Mouse (Mus musculus): Measurements from ENCODE around the gene Stag2. TPM values are rescaled to one million over a fixed set of nuclear protein-coding genes. Genes with fewer than 3 reads are reported as not detected.

Gene Stag2
- 56.9 and 65.9 TPM in 2 replicates for polyA plus RNA-seq (2014; fragmentation: Nextera tagmentation; extraction: Ambion mirVana)

- H3K27ac ChIP-seq (ENCODE audit: low read depth, low read length) = peak within 1 kb of the TSS; percentile 97
- H3K4me2 ChIP-seq = peak within 1 kb of the TSS; percentile 62
- H3K36me3 ChIP-seq (ENCODE audit: control insufficient read depth, insufficient read depth, low read length) = no peaks in the 10 kb centered on the region
- H3K9ac ChIP-seq (ENCODE audit: low read depth, low read length) = peak within 1 kb of the TSS; percentile 95
- no peaks in the 10 kb centered on the region for H3K9me3 ChIP-seq (ENCODE audit: control insufficient read depth, low read length)
- DNase-seq (ENCODE audit: low spot score) (peak; percentile 84), ATAC-seq (replicated peaks; ENCODE audit: low FRiP score) (peak; percentile 81)
- H3K4me1 ChIP-seq (replicated peaks; ENCODE audit: control insufficient read depth, insufficient read depth, low read length) = no peaks in the 10 kb centered on the region
- WGBS = 4% methylated on average over 47 of the region's 76 CpGs
- peak within 1 kb of the TSS; percentile 70 for H3K4me3 ChIP-seq (ENCODE audit: low read depth, low read length)
- no peaks in the 10 kb centered on the region for H3K27me3 ChIP-seq (replicated peaks; ENCODE audit: control insufficient read depth, insufficient read depth, low read length)
These were observed at the start of gene Stag2 for GRCm38 (mm10) chrX:42148788-42149556. Gene Stag2, plus strand, starts transcription at chrX:42149317.

- Histone ChIP-seq H3K36me3 (ENCODE audit: control insufficient read depth, insufficient read depth, low read length) (peaks cover 11% of the 10 kb centered on the region), H3K9me3 (ENCODE audit: control insufficient read depth, low read length) (peaks cover 3% of the 10 kb centered on the region; the same call in 1 of the 2 replicates), H3K4me2 (no peak overlapping the region), H3K27ac (ENCODE audit: low read depth, low read length) (no peak overlapping the region), H3K27me3 (replicated peaks; ENCODE audit: control insufficient read depth, insufficient read depth, low read length) (no peaks in the 10 kb centered on the region), H3K4me1 (replicated peaks; ENCODE audit: control insufficient read depth, insufficient read depth, low read length) (no peaks in the 10 kb centered on the region), H3K4me3 (ENCODE audit: low read depth, low read length) (no peak overlapping the region), H3K9ac (ENCODE audit: low read depth, low read length) (no peak overlapping the region)
- 90% methylated on average over 6 of the region's 6 CpGs for WGBS
- no peak for DNase-seq (ENCODE audit: low spot score)
- no peak for ATAC-seq (replicated peaks; ENCODE audit: low FRiP score)
These were observed 42.0 kb upstream of the Stag2 start for GRCm38 (mm10) chrX:42107137-42107536.

GRCm38 (mm10) chrX:42110585-42110984 is 38.5 kb upstream of the Stag2 start:
- no peak for ATAC-seq (replicated peaks; ENCODE audit: low FRiP score)
- H3K4me2 ChIP-seq = no peak overlapping the region
- DNase-seq (ENCODE audit: low spot score) = no peak
- H3K4me3 ChIP-seq (ENCODE audit: low read depth, low read length) = no peak overlapping the region
- H3K36me3 ChIP-seq (ENCODE audit: control insufficient read depth, insufficient read depth, low read length) = peaks cover 11% of the 10 kb centered on the region
- H3K4me1 ChIP-seq (replicated peaks; ENCODE audit: control insufficient read depth, insufficient read depth, low read length) = no peaks in the 10 kb centered on the region
- no peak overlapping the region for H3K9ac ChIP-seq (ENCODE audit: low read depth, low read length)
- H3K27me3 ChIP-seq (replicated peaks; ENCODE audit: control insufficient read depth, insufficient read depth, low read length) = no peaks in the 10 kb centered on the region
- WGBS = 61% methylated on average over 1 of the region's 1 CpGs
- peaks cover 3% of the 10 kb centered on the region; the same call in 1 of the 2 replicates for H3K9me3 ChIP-seq (ENCODE audit: control insufficient read depth, low read length)
- H3K27ac ChIP-seq (ENCODE audit: low read depth, low read length) = no peak overlapping the region

- Histone ChIP-seq H3K4me2 (no peak overlapping the region), H3K4me1 (replicated peaks; ENCODE audit: control insufficient read depth, insufficient read depth, low read length) (no peaks in the 10 kb centered on the region), H3K27me3 (replicated peaks; ENCODE audit: control insufficient read depth, insufficient read depth, low read length) (no peaks in the 10 kb centered on the region), H3K9ac (ENCODE audit: low read depth, low read length) (no peak overlapping the region), H3K27ac (ENCODE audit: low read depth, low read length) (no peak overlapping the region), H3K9me3 (ENCODE audit: control insufficient read depth, low read length) (no peaks in the 10 kb centered on the region), H3K4me3 (ENCODE audit: low read depth, low read length) (no peak overlapping the region), H3K36me3 (ENCODE audit: control insufficient read depth, insufficient read depth, low read length) (no peaks in the 10 kb centered on the region)
- no peak for ATAC-seq (replicated peaks; ENCODE audit: low FRiP score)
- WGBS = 75% methylated on average over 6 of the region's 6 CpGs
- DNase-seq (ENCODE audit: low spot score) = no peak
These were observed 29.6 kb upstream of the Stag2 start for GRCm38 (mm10) chrX:42119442-42120048.

- H3K4me1 ChIP-seq (replicated peaks; ENCODE audit: control insufficient read depth, insufficient read depth, low read length) = no peaks in the 10 kb centered on the region
- ATAC-seq (replicated peaks; ENCODE audit: low FRiP score) (no peak), DNase-seq (ENCODE audit: low spot score) (no peak)
- no peak overlapping the region for H3K27ac ChIP-seq (ENCODE audit: low read depth, low read length)
- no peaks in the 10 kb centered on the region for H3K36me3 ChIP-seq (ENCODE audit: control insufficient read depth, insufficient read depth, low read length)
- H3K4me2 ChIP-seq = no peak overlapping the region
- H3K9ac ChIP-seq (ENCODE audit: low read depth, low read length) = no peak overlapping the region
- no peak overlapping the region for H3K4me3 ChIP-seq (ENCODE audit: low read depth, low read length)
- H3K9me3 ChIP-seq (ENCODE audit: control insufficient read depth, low read length) = no peaks in the 10 kb centered on the region; the same call in 1 of the 2 replicates
- WGBS = 80% methylated on average over 5 of the region's 5 CpGs
- H3K27me3 ChIP-seq (replicated peaks; ENCODE audit: control insufficient read depth, insufficient read depth, low read length) = no peaks in the 10 kb centered on the region
These were observed 24.0 kb upstream of the Stag2 start for GRCm38 (mm10) chrX:42124963-42125697.

- Histone ChIP-seq H3K4me2 (no peak overlapping the region; the same call in 1 of the 2 replicates), H3K36me3 (ENCODE audit: control insufficient read depth, insufficient read depth, low read length) (no peaks in the 10 kb centered on the region), H3K4me3 (ENCODE audit: low read depth, low read length) (no peak overlapping the region), H3K27ac (ENCODE audit: low read depth, low read length) (no peak overlapping the region), H3K4me1 (replicated peaks; ENCODE audit: control insufficient read depth, insufficient read depth, low read length) (no peaks in the 10 kb centered on the region; the same call in 1 of the 2 replicates), H3K9me3 (ENCODE audit: control insufficient read depth, low read length) (no peaks in the 10 kb centered on the region), H3K9ac (ENCODE audit: low read depth, low read length) (no peak overlapping the region), H3K27me3 (replicated peaks; ENCODE audit: control insufficient read depth, insufficient read depth, low read length) (no peaks in the 10 kb centered on the region)
- 38% methylated on average over 9 of the region's 9 CpGs for WGBS
- DNase-seq (ENCODE audit: low spot score) (no peak), ATAC-seq (replicated peaks; ENCODE audit: low FRiP score) (no peak)
These were observed 9.2 kb upstream of the Stag2 start for GRCm38 (mm10) chrX:42139882-42140281.

GRCm38 (mm10) chrX:42142620-42143019 is 6.5 kb upstream of the Stag2 start:
- Histone ChIP-seq H3K9me3 (ENCODE audit: control insufficient read depth, low read length) (no peaks in the 10 kb centered on the region), H3K9ac (ENCODE audit: low read depth, low read length) (no peak overlapping the region), H3K4me3 (ENCODE audit: low read depth, low read length) (no peak overlapping the region), H3K4me1 (replicated peaks; ENCODE audit: control insufficient read depth, insufficient read depth, low read length) (no peaks in the 10 kb centered on the region; the same call in 1 of the 2 replicates), H3K27me3 (replicated peaks; ENCODE audit: control insufficient read depth, insufficient read depth, low read length) (no peaks in the 10 kb centered on the region), H3K4me2 (no peak overlapping the region), H3K27ac (ENCODE audit: low read depth, low read length) (no peak overlapping the region), H3K36me3 (ENCODE audit: control insufficient read depth, insufficient read depth, low read length) (no peaks in the 10 kb centered on the region)
- 68% methylated on average over 3 of the region's 3 CpGs for WGBS
- DNase-seq (ENCODE audit: low spot score) (no peak), ATAC-seq (replicated peaks; ENCODE audit: low FRiP score) (no peak)

GRCm38 (mm10) chrX:42143991-42144390 is 5.1 kb upstream of the Stag2 start:
- DNase-seq (ENCODE audit: low spot score) (no peak), ATAC-seq (replicated peaks; ENCODE audit: low FRiP score) (no peak)
- no peak overlapping the region for H3K27ac ChIP-seq (ENCODE audit: low read depth, low read length)
- no peak overlapping the region for H3K4me3 ChIP-seq (ENCODE audit: low read depth, low read length)
- H3K9ac ChIP-seq (ENCODE audit: low read depth, low read length) = no peak overlapping the region
- H3K4me2 ChIP-seq = no peak overlapping the region
- no peaks in the 10 kb centered on the region; the same call in 1 of the 2 replicates for H3K4me1 ChIP-seq (replicated peaks; ENCODE audit: control insufficient read depth, insufficient read depth, low read length)
- no peaks in the 10 kb centered on the region for H3K27me3 ChIP-seq (replicated peaks; ENCODE audit: control insufficient read depth, insufficient read depth, low read length)
- H3K9me3 ChIP-seq (ENCODE audit: control insufficient read depth, low read length) = no peaks in the 10 kb centered on the region
- no peaks in the 10 kb centered on the region for H3K36me3 ChIP-seq (ENCODE audit: control insufficient read depth, insufficient read depth, low read length)
- WGBS = 61% methylated on average over 4 of the region's 4 CpGs

Measured in liver, embryonic 11.5 days (tissue).